Mouse (Mus musculus) midbrain, embryonic 10.5 days (tissue): ENCODE results near the gene Pdk1. TPM values are rescaled to one million over a fixed set of nuclear protein-coding genes. Genes with fewer than 3 reads are reported as not detected.
"Not testable (repeated sequence)": the region's sequence is repeated elsewhere in the genome, so short reads cannot be mapped to it uniquely, and the experiment has no call there.

Experiments used
- DNase-seq: peaks from one replicate; pipeline ENCODE4 v3.0.0-alpha.2; 2017; ENCODE audit warnings: low spot score
- H3K27ac ChIP-seq: fragments of 300-500 bp; sonication (generic); replicated peaks from 2 replicates; pipeline ENCODE4 v1.5.1; 2016; ENCODE audit warnings: mild to moderate bottlenecking
- H3K27me3 ChIP-seq: fragments of 300-500 bp; sonication (generic); 2 replicates; pipeline ENCODE4 v1.6.1; 2016; ENCODE audit warnings: low read depth, mild to moderate bottlenecking; ENCODE audit not compliant: poor library complexity, severe bottlenecking
- H3K36me3 ChIP-seq: fragments of 300-500 bp; sonication (generic); 2 replicates; pipeline ENCODE4 v1.6.1; 2016; ENCODE audit warnings: mild to moderate bottlenecking, moderate library complexity
- H3K4me1 ChIP-seq: fragments of 300-500 bp; sonication (generic); 2 replicates; pipeline ENCODE4 v1.6.1; 2016
- H3K4me3 ChIP-seq: fragments of 300-500 bp; sonication (generic); 2 replicates; pipeline ENCODE4 v1.5.1; 2016; ENCODE audit warnings: mild to moderate bottlenecking, moderate library complexity
- H3K9me3 ChIP-seq: fragments of 300-500 bp; sonication (generic); replicated peaks from 2 replicates; pipeline ENCODE4 v1.6.1; 2016; ENCODE audit warnings: mild to moderate bottlenecking
- WGBS: fragments of 180-500 bp; shearing (Covaris S2); methylation state at CpG from one replicate; pipeline ENCODE4 v1.1.7; 2016; 5-methylcytosine and 5-hydroxymethylcytosine counted together
- polyA plus RNA-seq: library from polyadenylated mRNA; unstranded; fragments of >200 nt; fragmentation: Nextera tagmentation; extraction: Ambion mirVana; gene quantifications from 2 replicates; pipeline ENCODE4 v1.2.1, GENCODE M21; 2016

The Pdk1 gene
- polyA plus RNA-seq: 41.3 and 53.8 TPM in 2 replicates

DNA sequence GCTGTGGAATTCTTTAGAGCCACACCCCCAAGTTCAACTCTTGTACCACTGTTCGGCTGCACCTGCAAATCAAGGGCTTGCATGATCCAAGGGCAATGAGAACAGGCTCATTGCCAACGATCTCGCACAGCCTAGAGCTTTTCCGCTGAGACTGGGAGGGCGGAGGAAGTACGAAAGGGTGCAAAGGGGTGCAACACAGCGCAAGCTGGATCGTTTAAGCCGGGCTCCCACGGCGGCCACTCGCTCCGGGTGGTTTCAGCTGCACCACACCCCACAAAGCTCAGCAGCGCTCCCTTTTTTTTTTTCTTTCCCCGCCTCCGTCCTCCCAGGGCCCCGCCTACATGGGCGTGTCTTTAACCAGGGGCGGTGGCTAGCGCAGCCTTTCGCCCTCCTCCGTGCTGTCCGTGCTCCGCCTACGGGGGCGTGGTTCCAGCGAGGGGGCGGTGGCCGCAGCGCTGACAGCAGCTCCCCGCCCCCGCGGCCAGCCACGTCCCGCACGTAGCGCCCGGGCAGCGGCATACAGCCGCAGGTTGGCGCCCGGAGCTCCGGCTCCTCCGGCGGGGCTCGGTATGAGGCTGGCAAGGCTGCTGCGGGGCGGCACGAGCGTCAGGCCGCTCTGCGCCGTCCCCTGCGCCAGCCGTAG lies at the start of gene Pdk1:
Gene Pdk1 (plus strand): TSS at position 424 of the 643 bp plus-strand sequence.
- H3K9me3 ChIP-seq: no peaks in the 10 kb centered on the region
- peak; percentile 97 for DNase-seq
- under 1% methylated on average over 55 of the region's 55 CpGs for WGBS
- peak within 1 kb of the TSS; percentile 94 for H3K27ac ChIP-seq
- H3K36me3 ChIP-seq: peaks cover 11% of the 10 kb centered on the region
- H3K4me3 ChIP-seq: peak within 1 kb of the TSS; percentile 84
- peaks cover 3% of the 10 kb centered on the region; the same call in 1 of the 2 replicates for H3K27me3 ChIP-seq
- H3K4me1 ChIP-seq: peaks cover 35% of the 10 kb centered on the region

DNA sequence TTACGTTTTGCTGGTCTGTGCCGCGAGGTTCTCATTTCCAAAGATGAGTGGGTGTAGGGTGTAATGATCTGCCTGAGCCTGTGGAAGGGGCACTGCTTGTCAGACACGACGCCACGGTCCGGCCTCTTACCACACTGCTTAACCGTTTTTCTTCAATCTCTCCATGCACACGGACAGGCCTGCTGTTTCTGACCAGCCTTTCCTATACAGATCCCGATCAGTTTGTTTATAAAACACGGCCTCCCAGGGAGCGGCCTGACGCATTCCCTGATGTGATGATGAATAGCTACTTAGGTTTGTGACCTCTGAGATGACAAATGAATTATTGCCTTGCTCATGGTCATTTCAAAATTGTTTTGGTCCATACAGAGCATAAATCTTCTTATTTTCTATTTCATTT lies 48.9 kb upstream of the Pdk1 start:
- H3K27ac ChIP-seq: no peak overlapping the region
- 78% methylated on average over 13 of the region's 13 CpGs for WGBS
- DNase-seq: no peak
- no peaks in the 10 kb centered on the region for H3K9me3 ChIP-seq
- H3K4me3 ChIP-seq: no peak overlapping the region
- H3K4me1 ChIP-seq: no peaks in the 10 kb centered on the region
- peaks cover 32% of the 10 kb centered on the region; the same call in 1 of the 2 replicates for H3K36me3 ChIP-seq
- H3K27me3 ChIP-seq: no peaks in the 10 kb centered on the region

DNA sequence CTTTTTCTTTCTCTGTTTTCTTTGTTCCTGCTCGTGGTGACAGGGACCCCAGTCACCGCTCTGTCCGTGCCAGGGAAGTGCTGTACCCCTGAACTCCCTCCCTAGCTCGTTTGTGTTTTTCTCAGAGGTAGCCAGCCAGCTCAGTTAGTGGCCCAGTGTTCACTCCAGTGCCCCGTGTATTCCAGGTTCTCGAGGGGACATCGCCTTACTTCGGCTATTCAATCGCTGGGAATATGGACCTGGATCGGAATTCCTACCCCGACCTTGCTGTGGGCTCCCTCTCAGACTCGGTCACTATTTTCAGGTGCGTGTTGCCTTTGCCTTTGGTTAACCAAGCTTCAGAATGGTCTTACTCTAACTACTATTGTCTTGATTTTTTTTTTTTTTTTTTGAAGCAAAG lies 45.3 kb upstream of the Pdk1 start:
- H3K36me3 ChIP-seq: peaks cover 24% of the 10 kb centered on the region; the same call in 1 of the 2 replicates
- 87% methylated on average over 13 of the region's 13 CpGs for WGBS
- H3K9me3 ChIP-seq: no peaks in the 10 kb centered on the region
- no peaks in the 10 kb centered on the region for H3K4me1 ChIP-seq
- no peak overlapping the region for H3K27ac ChIP-seq
- no peak overlapping the region for H3K4me3 ChIP-seq
- H3K27me3 ChIP-seq: no peaks in the 10 kb centered on the region
- no peak for DNase-seq

DNA sequence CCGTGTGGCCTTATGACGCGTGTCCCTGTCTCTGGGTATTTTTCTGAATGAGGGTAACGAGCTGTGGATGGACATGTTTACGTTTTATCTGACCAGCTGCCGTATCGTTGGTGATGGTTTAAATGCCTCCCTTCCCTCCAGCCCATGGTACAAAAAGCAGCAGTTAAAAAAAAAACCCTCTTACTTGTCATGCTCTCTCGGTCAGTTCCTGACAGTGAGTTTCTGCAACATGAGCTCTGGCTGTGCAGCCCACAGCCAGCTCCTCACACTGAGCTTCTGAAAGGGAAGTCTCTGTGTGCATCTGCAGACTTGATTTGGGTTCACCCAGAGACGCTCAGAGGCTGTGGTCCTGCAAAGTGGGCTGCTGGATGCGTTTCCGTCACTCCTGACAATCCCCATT lies 44.1 kb upstream of the Pdk1 start:
- no peak overlapping the region for H3K27ac ChIP-seq
- DNase-seq: no peak
- no peaks in the 10 kb centered on the region for H3K27me3 ChIP-seq
- WGBS: 74% methylated on average over 11 of the region's 11 CpGs
- H3K9me3 ChIP-seq: no peaks in the 10 kb centered on the region
- peaks cover 23% of the 10 kb centered on the region; the same call in 1 of the 2 replicates for H3K36me3 ChIP-seq
- H3K4me3 ChIP-seq: no peak overlapping the region
- H3K4me1 ChIP-seq: no peaks in the 10 kb centered on the region

DNA sequence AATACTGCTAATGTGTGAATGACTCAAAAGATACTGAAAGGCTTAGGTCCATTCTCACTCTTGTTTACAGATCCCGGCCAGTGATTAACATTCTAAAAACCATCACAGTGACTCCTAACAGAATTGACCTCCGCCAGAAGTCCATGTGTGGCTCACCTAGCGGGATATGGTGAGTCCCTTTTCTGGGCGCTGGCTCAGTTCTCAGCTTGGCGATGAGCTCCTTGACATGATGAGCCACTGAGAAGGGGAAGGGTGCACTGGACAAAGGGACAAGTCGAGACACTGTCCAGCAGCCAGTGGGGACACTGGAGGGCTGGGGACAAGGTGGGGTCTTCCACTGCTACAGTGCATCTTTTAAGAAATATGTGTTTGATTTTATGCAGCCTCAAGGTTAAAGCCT lies 39.4 kb upstream of the Pdk1 start:
- no peaks in the 10 kb centered on the region for H3K9me3 ChIP-seq
- H3K36me3 ChIP-seq: peaks cover 12% of the 10 kb centered on the region; the same call in 1 of the 2 replicates
- 85% methylated on average over 6 of the region's 6 CpGs for WGBS
- no peaks in the 10 kb centered on the region for H3K4me1 ChIP-seq
- no peak overlapping the region for H3K27ac ChIP-seq
- H3K27me3 ChIP-seq: no peaks in the 10 kb centered on the region
- DNase-seq: peak; percentile 9
- no peak overlapping the region for H3K4me3 ChIP-seq

DNA sequence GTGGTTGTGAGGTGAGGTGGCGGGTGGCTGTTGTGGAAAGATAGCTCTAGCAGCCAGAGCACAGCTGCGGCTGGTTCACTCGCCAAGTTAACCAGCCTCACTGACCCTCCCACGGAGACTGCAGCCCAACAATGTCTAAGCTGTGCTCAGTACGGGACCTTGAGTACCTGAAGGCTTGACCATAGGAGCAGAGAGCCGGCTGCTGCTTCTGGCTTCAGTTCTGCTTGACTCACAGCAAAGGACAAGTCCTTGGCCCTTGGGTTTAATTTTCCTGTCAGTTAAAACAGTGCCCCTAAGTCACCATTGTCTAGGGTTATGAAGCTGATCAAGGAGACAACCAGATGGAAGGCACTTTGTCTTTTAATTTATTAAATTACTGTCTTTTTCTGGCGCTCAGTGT lies 38.7 kb upstream of the Pdk1 start:
- 85% methylated on average over 7 of the region's 7 CpGs for WGBS
- H3K9me3 ChIP-seq: no peaks in the 10 kb centered on the region
- H3K4me1 ChIP-seq: no peaks in the 10 kb centered on the region
- H3K4me3 ChIP-seq: no peak overlapping the region
- peaks cover 17% of the 10 kb centered on the region; the same call in 1 of the 2 replicates for H3K36me3 ChIP-seq
- no peak for DNase-seq
- no peak overlapping the region for H3K27ac ChIP-seq
- no peaks in the 10 kb centered on the region for H3K27me3 ChIP-seq

DNA sequence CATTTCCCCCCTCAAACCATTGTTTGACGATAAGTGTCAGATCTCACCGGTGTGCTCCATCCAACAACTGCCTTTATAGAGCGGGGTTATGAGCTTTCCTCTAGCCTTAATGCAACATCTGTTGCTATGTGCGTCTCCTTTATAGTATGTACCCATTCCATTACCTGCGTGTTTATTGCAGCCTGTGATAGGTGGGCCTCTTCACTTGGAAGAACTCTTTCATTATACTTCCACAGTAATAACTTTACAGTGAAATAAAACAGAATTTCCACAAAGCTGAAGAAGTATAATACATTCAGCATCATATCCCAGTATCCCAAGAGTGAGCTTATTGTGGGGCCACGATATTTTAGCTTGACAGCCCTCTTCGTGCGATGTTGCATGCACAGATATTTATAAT lies 37.5 kb upstream of the Pdk1 start:
- DNase-seq: no peak
- no peaks in the 10 kb centered on the region for H3K27me3 ChIP-seq
- WGBS: 93% methylated on average over 8 of the region's 8 CpGs

DNA sequence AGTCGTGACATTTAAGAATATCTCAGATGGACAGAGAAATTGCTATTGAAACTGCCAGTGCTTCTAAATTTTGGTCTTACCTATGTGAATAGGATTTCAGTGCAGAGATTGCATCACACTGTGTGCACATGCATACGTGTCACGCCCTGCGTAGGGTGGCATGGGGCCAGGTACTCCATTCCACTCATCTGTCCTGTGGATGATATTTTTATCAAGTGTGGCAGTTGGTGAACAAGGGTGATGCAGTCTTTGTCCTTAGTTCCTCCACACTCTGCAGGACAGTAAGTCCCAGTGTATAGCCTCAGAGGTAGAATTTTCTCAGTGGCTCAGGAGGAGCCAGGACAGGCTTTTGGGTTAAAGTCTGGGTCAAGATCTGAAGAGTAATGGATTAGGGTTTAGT lies 36.8 kb upstream of the Pdk1 start:
- 93% methylated on average over 4 of the region's 4 CpGs for WGBS
- no peak overlapping the region for H3K27ac ChIP-seq
- no peaks in the 10 kb centered on the region for H3K4me1 ChIP-seq
- DNase-seq: no peak
- H3K9me3 ChIP-seq: no peaks in the 10 kb centered on the region
- no peaks in the 10 kb centered on the region for H3K27me3 ChIP-seq
- H3K36me3 ChIP-seq: peaks cover 33% of the 10 kb centered on the region
- H3K4me3 ChIP-seq: no peak overlapping the region

More for the DNA sequence above, 37.5 kb upstream of the Pdk1 start:
- Histone ChIP-seq H3K4me3 (no peak overlapping the region), H3K27ac (no peak overlapping the region), H3K4me1 (no peaks in the 10 kb centered on the region), H3K9me3 (no peaks in the 10 kb centered on the region), H3K36me3 (peaks cover 27% of the 10 kb centered on the region)

DNA sequence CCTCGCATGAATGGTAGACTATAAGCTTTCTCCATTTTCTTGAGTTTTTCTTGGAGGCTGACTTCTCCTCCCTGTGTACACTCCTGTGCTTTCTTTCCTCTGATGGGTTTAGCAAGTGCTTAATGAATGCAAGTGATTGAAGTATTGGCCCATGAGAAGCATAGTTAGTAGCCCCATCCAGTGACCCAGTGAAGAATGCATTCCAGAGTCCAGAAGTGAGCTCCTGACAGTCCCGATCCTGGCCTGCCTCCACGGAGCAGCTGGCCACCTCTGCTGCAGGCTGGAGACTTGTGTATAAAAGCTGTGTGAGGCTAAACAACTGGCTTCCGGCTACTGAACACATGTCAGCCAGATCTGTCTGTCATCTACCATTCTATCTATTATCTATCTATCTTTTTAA lies 35.8 kb upstream of the Pdk1 start:
- Histone ChIP-seq H3K9me3 (no peaks in the 10 kb centered on the region), H3K27ac (no peak overlapping the region), H3K27me3 (no peaks in the 10 kb centered on the region), H3K4me1 (no peaks in the 10 kb centered on the region), H3K36me3 (peaks cover 35% of the 10 kb centered on the region), H3K4me3 (no peak overlapping the region)
- peak; percentile 8 for DNase-seq
- 74% methylated on average over 4 of the region's 4 CpGs for WGBS

DNA sequence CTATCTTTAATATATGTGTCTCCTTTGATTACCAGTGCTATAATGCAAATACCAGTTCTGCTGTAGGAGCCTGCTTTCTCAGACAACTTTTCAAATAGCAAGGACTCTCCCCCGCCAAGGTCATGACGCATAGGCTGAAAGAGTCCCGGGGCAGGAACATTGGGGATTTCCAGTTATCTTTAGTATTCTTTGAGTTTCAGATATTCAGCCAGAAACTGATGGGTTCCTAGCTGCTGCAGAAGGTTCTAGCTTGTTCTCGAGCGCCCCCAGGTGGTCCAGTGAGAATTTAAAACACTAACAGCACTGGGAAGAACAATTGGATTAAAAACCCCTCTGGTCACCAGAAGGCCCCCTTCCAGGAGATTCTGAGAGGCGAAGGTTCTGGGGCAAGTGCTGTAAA lies 35.2 kb upstream of the Pdk1 start:
- no peak overlapping the region for H3K4me3 ChIP-seq
- no peak overlapping the region for H3K27ac ChIP-seq
- peaks cover 41% of the 10 kb centered on the region for H3K36me3 ChIP-seq
- DNase-seq: peak; percentile 68
- no peaks in the 10 kb centered on the region for H3K9me3 ChIP-seq
- H3K27me3 ChIP-seq: no peaks in the 10 kb centered on the region
- no peaks in the 10 kb centered on the region for H3K4me1 ChIP-seq
- 51% methylated on average over 6 of the region's 6 CpGs for WGBS

DNA sequence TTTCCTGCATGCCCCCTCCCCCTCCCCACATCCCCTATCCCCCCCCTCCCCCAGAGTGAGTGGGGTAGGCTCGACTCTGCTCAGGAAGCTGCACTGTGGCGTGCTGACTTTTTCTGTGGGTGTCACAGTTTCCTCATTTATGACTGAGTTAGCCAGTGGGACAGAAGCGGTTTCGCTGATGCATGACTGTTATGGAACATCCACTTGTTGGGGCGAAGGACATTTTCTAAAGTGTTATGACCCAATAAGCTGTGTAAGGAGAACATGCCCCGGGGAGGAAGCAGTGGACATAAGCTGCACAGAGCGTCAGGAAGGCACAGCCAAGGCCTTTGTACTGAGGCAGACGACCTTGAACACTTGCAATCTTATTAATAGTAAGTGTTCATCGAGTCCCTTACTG lies 29.7 kb upstream of the Pdk1 start:
- DNase-seq: no peak
- Histone ChIP-seq H3K36me3 (peaks cover 76% of the 10 kb centered on the region), H3K27ac (no peak overlapping the region), H3K9me3 (no peaks in the 10 kb centered on the region), H3K27me3 (no peaks in the 10 kb centered on the region), H3K4me1 (no peaks in the 10 kb centered on the region), H3K4me3 (no peak overlapping the region)
- 89% methylated on average over 9 of the region's 9 CpGs for WGBS

DNA sequence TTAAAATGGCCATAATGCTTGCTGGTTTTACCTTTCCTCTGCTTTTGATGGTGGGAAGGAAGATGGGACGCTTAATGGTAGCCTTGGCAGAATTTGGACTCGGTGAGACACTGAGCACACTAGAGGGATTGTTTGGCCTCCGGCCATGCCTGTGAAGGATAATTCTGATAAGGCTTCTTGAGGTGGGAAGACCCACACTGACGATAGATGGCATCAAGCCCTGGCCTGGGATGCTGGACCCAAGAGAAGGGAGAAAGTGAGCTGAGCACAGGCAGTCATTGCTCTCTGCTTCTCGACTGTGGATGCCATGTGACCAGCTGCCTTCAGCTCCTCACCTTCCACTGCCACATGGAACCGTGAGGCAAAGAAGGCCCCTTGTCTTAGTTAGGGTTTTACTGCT lies 28.1 kb upstream of the Pdk1 start:
- H3K4me1 ChIP-seq: no peaks in the 10 kb centered on the region
- no peak overlapping the region for H3K4me3 ChIP-seq
- H3K36me3 ChIP-seq: peaks cover 76% of the 10 kb centered on the region
- H3K9me3 ChIP-seq: no peaks in the 10 kb centered on the region
- whole genome bisulfite sequencing: 92% methylated on average over 6 of the region's 6 CpGs
- no peak overlapping the region for H3K27ac ChIP-seq
- DNase-seq: no peak
- no peaks in the 10 kb centered on the region for H3K27me3 ChIP-seq

DNA sequence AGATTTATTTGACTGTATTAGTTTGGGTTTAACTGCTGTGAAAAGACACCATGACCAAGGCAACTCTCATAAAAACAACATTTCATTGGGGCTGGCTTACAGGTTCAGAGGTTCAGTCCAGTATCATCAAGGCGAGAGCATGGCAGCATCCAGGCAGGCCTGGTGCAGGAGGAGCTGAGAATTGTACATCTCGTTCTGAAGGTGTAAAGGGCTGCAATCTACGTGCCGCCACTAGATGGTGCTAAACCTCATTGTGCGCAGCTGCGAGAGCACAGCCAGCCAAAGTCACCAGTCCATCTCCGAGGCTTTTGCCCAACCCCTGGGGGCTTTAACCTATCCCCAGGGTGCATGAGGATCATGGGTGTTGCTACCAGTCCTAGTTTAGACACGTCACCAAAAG lies 20.9 kb upstream of the Pdk1 start:
- H3K9me3 ChIP-seq, H3K4me1 ChIP-seq, H3K4me3 ChIP-seq, DNase-seq, H3K27me3 ChIP-seq, H3K27ac ChIP-seq: not testable (repeated sequence)
- peaks cover 37% of the 10 kb centered on the region for H3K36me3 ChIP-seq
- WGBS: 6% methylated on average over 7 of the region's 8 CpGs
